Mouse (Mus musculus): ENCODE results near the gene Adra1d.

Gene Adra1d

GRCm38 (mm10) chr2:131561891-131562585 lies at the start of gene Adra1d:
Gene Adra1d, minus strand, starts transcription at chr2:131562283.
- DNase-seq (ENCODE audit: low spot score), result peak; percentile 39

- no peak for DNase-seq (ENCODE audit: low spot score)
These were observed 39.8 kb upstream of the Adra1d start for GRCm38 (mm10) chr2:131601881-131602280.

- DNase-seq (ENCODE audit: low spot score), result no peak
These were observed 32.8 kb upstream of the Adra1d start for GRCm38 (mm10) chr2:131594871-131595270.

- no peak for DNase-seq (ENCODE audit: low spot score)
These were observed 25.4 kb upstream of the Adra1d start for GRCm38 (mm10) chr2:131587521-131587920.

- no peak for DNase-seq (ENCODE audit: low spot score)
These were observed 19.4 kb upstream of the Adra1d start for GRCm38 (mm10) chr2:131581506-131581905.

- peak; percentile 77 for DNase-seq (ENCODE audit: low spot score)
These were observed 571 bp upstream of the Adra1d start for GRCm38 (mm10) chr2:131562586-131563122.

- DNase-seq (ENCODE audit: low spot score), result no peak
These were observed 676 bp downstream of the Adra1d start for GRCm38 (mm10) chr2:131561344-131561870.

GRCm38 (mm10) chr2:131560205-131560919 lies 1.7 kb downstream of the Adra1d start:
- DNase-seq (ENCODE audit: low spot score), result no peak

- DNase-seq (ENCODE audit: low spot score), result no peak
These were observed 4.2 kb downstream of the Adra1d start for GRCm38 (mm10) chr2:131557896-131558295.

GRCm38 (mm10) chr2:131552736-131553400 lies 9.2 kb downstream of the Adra1d start:
- no peak for DNase-seq (ENCODE audit: low spot score)

GRCm38 (mm10) chr2:131551701-131552620 lies 10.1 kb downstream of the Adra1d start:
- DNase-seq (ENCODE audit: low spot score), result no peak

- no peak for DNase-seq (ENCODE audit: low spot score)
These were observed 11.2 kb downstream of the Adra1d start for GRCm38 (mm10) chr2:131550906-131551305.

- DNase-seq (ENCODE audit: low spot score), result no peak
These were observed 11.6 kb downstream of the Adra1d start for GRCm38 (mm10) chr2:131550474-131550873.

- DNase-seq (ENCODE audit: low spot score), result no peak
These were observed 13.0 kb downstream of the Adra1d start for GRCm38 (mm10) chr2:131549090-131549489.

GRCm38 (mm10) chr2:131548330-131548729 lies 13.8 kb downstream of the Adra1d start:
- DNase-seq (ENCODE audit: low spot score), result no peak

- no peak for DNase-seq (ENCODE audit: low spot score)
These were observed 15.2 kb downstream of the Adra1d start for GRCm38 (mm10) chr2:131546745-131547408.

- DNase-seq (ENCODE audit: low spot score), result no peak
These were observed 15.8 kb downstream of the Adra1d start for GRCm38 (mm10) chr2:131546308-131546700.

- peak; percentile 66 for DNase-seq (ENCODE audit: low spot score)
These were observed 16.4 kb downstream of the Adra1d start for GRCm38 (mm10) chr2:131545386-131546307.

- DNase-seq (ENCODE audit: low spot score), result no peak
These were observed 19.6 kb downstream of the Adra1d start for GRCm38 (mm10) chr2:131542531-131542930.

GRCm38 (mm10) chr2:131541686-131542085 lies 20.4 kb downstream of the Adra1d start:
- DNase-seq (ENCODE audit: low spot score), result no peak
